Mouse (Mus musculus) MEL (cell line): Measurements from ENCODE around the gene Ccdc34. TPM values are rescaled to one million over a fixed set of nuclear protein-coding genes. Genes with fewer than 3 reads are reported as not detected.

ENCODE experiments used
- DNase-seq: peaks from one replicate; pipeline ENCODE4 v3.0.0; 2011; ENCODE audit warnings: low read depth, low spot score
- H3K27ac ChIP-seq: 2 replicates; pipeline ENCODE4 v1.5.1; 2012; ENCODE audit warnings: low read depth, mild to moderate bottlenecking, control low read depth, low read length, moderate library complexity; ENCODE audit not compliant: control insufficient read depth
- H3K27me3 ChIP-seq, 2 experiments: fragments of 150-350 bp in 1 of 2; sonication (generic) in 1 of 2; 2 replicates each; pipeline ENCODE4 v1.6.1; 2012; ENCODE audit warnings: low read length in 2 of 2, mild to moderate bottlenecking in 2 of 2, improper control_type of control experiment in 1 of 2, moderate library complexity in 1 of 2; ENCODE audit not compliant: insufficient read depth in 2 of 2, control insufficient read depth in 1 of 2
- H3K36me3 ChIP-seq, 2 experiments: 2 replicates each; pipeline ENCODE4 v1.6.1; 2012 to 2014; ENCODE audit warnings: low read length in 2 of 2, improper control_type of control experiment in 1 of 2, inconsistent platforms in 1 of 2, mild to moderate bottlenecking in 1 of 2; ENCODE audit not compliant: insufficient read depth in 2 of 2, control insufficient read depth in 1 of 2
- H3K4me1 ChIP-seq, 2 experiments: fragments of 150-350 bp in 1 of 2; sonication (generic) in 1 of 2; 2 replicates each; pipeline ENCODE4 v1.6.1; 2012; ENCODE audit warnings: low read length in 2 of 2, improper control_type of control experiment in 1 of 2, mild to moderate bottlenecking in 1 of 2; ENCODE audit not compliant: insufficient read depth in 2 of 2, control insufficient read depth in 1 of 2
- H3K4me3 ChIP-seq, 2 experiments: fragments of 150-350 bp in 1 of 2; sonication (generic) in 1 of 2; 2 replicates each; pipeline ENCODE4 v1.5.1; 2012; ENCODE audit warnings: low read depth in 2 of 2, low read length in 2 of 2, mild to moderate bottlenecking in 2 of 2, moderate library complexity in 2 of 2, control low read depth in 1 of 2, improper control_type of control experiment in 1 of 2; ENCODE audit not compliant: control insufficient read depth in 1 of 2, insufficient read depth in 1 of 2
- H3K79me2 ChIP-seq: 2 replicates; pipeline ENCODE4 v1.6.1; 2012; ENCODE audit warnings: mild to moderate bottlenecking, low read length, moderate library complexity; ENCODE audit not compliant: control insufficient read depth, poor library complexity, insufficient read depth
- H3K9ac ChIP-seq: 2 replicates; pipeline ENCODE4 v1.6.1; 2012; ENCODE audit warnings: low read depth, mild to moderate bottlenecking, control low read depth, low read length, moderate library complexity; ENCODE audit not compliant: control insufficient read depth, poor library complexity, severe bottlenecking
- H3K9me3 ChIP-seq: fragments of 150-350 bp; sonication (generic); replicated peaks from 2 replicates; pipeline ENCODE4 v1.6.1; 2012; ENCODE audit warnings: mild to moderate bottlenecking, low read length, improper control_type of control experiment, moderate library complexity; ENCODE audit not compliant: insufficient read depth
- CHD1 ChIP-seq: IDR thresholded peaks from 2 replicates; pipeline ENCODE4 v1.6.1; 2012; ENCODE audit warnings: low read depth, mild to moderate bottlenecking, inconsistent platforms, low read length, improper control_type of control experiment
- CHD2 ChIP-seq: IDR thresholded peaks from 2 replicates; pipeline ENCODE4 v1.6.1; 2011; ENCODE audit warnings: low read length, improper control_type of control experiment
- CTCF ChIP-seq, 3 experiments: IDR thresholded peaks in 2 of 3; conservative IDR thresholded peaks in 1 of 3; 2 replicates each; pipeline ENCODE4 v1.5.1; 2011 to 2012; ENCODE audit warnings: low read length in 3 of 3, low read depth in 2 of 3, mild to moderate bottlenecking in 2 of 3, improper control_type of control experiment in 1 of 3, inconsistent platforms in 1 of 3, mixed read lengths in 1 of 3, moderate library complexity in 1 of 3; ENCODE audit not compliant: control insufficient read depth in 1 of 3, insufficient read depth in 1 of 3, poor library complexity in 1 of 3, severe bottlenecking in 1 of 3
- ETS1 ChIP-seq: IDR thresholded peaks from 2 replicates; pipeline ENCODE4 v1.6.1; 2012; ENCODE audit warnings: low read depth, mild to moderate bottlenecking, inconsistent platforms, low read length, improper control_type of control experiment, moderate library complexity
- GABPA ChIP-seq: IDR thresholded peaks from 2 replicates; pipeline ENCODE4 v1.6.1; 2012; ENCODE audit warnings: low read depth, mild to moderate bottlenecking, inconsistent platforms, low read length, improper control_type of control experiment, moderate library complexity
- GATA1 ChIP-seq: IDR thresholded peaks from 2 replicates; pipeline ENCODE4 v1.6.1; 2011; ENCODE audit warnings: low read depth, low read length, improper control_type of control experiment
- KAT2A ChIP-seq: conservative IDR thresholded peaks from 2 replicates; pipeline ENCODE4 v1.6.1; 2012; ENCODE audit warnings: low read depth, low read length, improper control_type of control experiment, inconsistent platforms
- MAFK ChIP-seq: IDR thresholded peaks from 2 replicates; pipeline ENCODE4 v1.6.1; 2011; ENCODE audit warnings: low read depth, mild to moderate bottlenecking, low read length, improper control_type of control experiment, borderline replicate concordance
- MXI1 ChIP-seq: IDR thresholded peaks from 2 replicates; pipeline ENCODE4 v1.6.1; 2011; ENCODE audit warnings: mild to moderate bottlenecking, low read depth, low read length, improper control_type of control experiment
- MYB ChIP-seq: IDR thresholded peaks from 2 replicates; pipeline ENCODE4 v1.6.1; 2011; ENCODE audit warnings: mild to moderate bottlenecking, low read depth, low read length, improper control_type of control experiment
- POLR2A ChIP-seq, 2 experiments: IDR thresholded peaks; 2 replicates each; pipeline ENCODE4 v1.6.1; 2011 to 2012; ENCODE audit warnings: low read length in 2 of 2, mild to moderate bottlenecking in 2 of 2, control low read depth in 1 of 2, improper control_type of control experiment in 1 of 2, low read depth in 1 of 2, moderate library complexity in 1 of 2; ENCODE audit not compliant: control insufficient read depth in 1 of 2, insufficient read depth in 1 of 2, poor library complexity in 1 of 2
- POLR2AphosphoS2 ChIP-seq: IDR thresholded peaks from 2 replicates; pipeline ENCODE4 v1.6.1; 2011; ENCODE audit warnings: low read length, improper control_type of control experiment
- POLR2AphosphoS5 ChIP-seq: IDR thresholded peaks from 2 replicates; pipeline ENCODE4 v1.6.1; 2012; ENCODE audit warnings: low read depth, borderline replicate concordance, mild to moderate bottlenecking, inconsistent platforms, low read length, moderate library complexity, mixed read lengths
- RCOR1 ChIP-seq: IDR thresholded peaks from 2 replicates; pipeline ENCODE4 v1.6.1; 2012; ENCODE audit warnings: low read depth, mild to moderate bottlenecking, inconsistent platforms, low read length, improper control_type of control experiment
- TCF12 ChIP-seq: IDR thresholded peaks from 2 replicates; pipeline ENCODE4 v1.6.1; 2014; ENCODE audit warnings: low read depth, mild to moderate bottlenecking, inconsistent platforms, low read length, improper control_type of control experiment, moderate library complexity
- UBTF ChIP-seq: IDR thresholded peaks from 2 replicates; pipeline ENCODE4 v1.6.1; 2012; ENCODE audit warnings: low read depth, mild to moderate bottlenecking, inconsistent platforms, low read length, improper control_type of control experiment, moderate library complexity, borderline replicate concordance; ENCODE audit not compliant: insufficient read depth
- USF1 ChIP-seq: IDR thresholded peaks from 2 replicates; pipeline ENCODE4 v1.6.1; 2014; ENCODE audit warnings: low read depth, mild to moderate bottlenecking, inconsistent platforms, low read length, improper control_type of control experiment, moderate library complexity
- polyA plus RNA-seq, 2 experiments: library from polyadenylated mRNA; stranded (reverse) in 1 of 2; unstranded in 1 of 2; fragments of >175 nt in 1 of 2; fragments of >200 nt in 1 of 2; gene quantifications; 2 replicates each; pipeline versions ENCODE4 v1.2.1 to v1.2.4; 2012; ENCODE audit warnings: low replicate concordance in 2 of 2, low read depth in 1 of 2; ENCODE audit not compliant: insufficient read length in 2 of 2, insufficient read depth in 1 of 2, missing spikeins in 1 of 2
- total RNA-seq: library from RNA; depleted of rRNA; stranded (reverse); fragments of 300-350 nt; gene quantifications from 2 replicates; pipeline ENCODE4 v1.2.3, GENCODE M21; 2012

Ccdc34 gene
- total and polyA plus RNA-seq, 3 experiments: 14.1 to 39.0 TPM; not detected in 1

DNA sequence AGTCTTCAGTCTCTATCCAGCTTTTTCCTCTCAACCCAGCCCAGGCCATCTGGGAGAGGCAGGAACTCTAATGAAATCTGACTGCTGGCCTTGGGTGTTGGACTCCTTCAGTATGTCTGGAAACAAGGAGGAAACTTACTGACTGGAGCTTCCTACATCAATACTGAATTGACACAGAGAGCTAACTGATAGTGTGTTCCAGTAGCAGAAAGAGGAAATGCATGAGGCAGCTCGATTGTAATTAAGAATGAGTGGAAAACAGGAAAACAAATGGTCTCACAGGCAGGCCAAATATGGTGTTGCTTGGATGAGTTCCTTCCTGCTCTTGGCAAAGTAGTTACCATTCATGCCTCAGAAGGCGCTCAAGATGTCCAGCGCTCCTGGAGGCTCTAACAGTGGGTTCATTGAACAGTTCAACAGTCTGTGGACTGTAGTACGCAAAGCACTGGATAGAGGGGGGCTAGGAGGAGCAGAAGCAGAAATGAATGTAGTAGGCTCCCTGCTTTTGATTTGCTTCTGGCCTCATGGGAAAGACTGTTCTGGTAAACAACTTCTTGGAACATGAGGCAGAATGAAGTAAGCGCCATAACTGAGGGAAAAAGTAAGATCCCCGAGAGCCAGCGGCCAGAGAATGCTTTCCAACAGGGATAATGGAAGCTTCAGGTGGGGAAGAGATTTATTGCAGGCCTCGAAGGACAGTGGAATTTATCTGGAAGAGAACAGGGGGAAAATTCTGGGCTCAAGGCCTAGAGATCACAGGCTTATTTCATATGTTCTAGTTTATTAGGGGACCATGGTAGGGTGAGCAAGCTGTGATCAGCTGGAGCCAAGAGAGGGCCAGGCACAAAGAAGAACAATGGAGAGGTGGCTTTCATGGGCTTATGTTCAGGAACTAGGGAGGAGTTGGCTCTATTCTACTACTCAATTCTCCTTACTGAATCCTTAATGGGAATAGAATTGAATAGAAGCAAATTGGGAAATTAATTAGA lies 193.2 kb downstream of the Ccdc34 start:
- H3K79me2 ChIP-seq: no peaks in the 10 kb centered on the region
- H3K27ac ChIP-seq: no peak overlapping the region
- H3K9me3 ChIP-seq: no peaks in the 10 kb centered on the region
- no peaks in the 10 kb centered on the region; a peak in 3 of 4 replicates for H3K27me3 ChIP-seq
- TF ChIP-seq POLR2AphosphoS5 (no peak), ETS1 (no peak), POLR2A (IDR thresholded peaks at IDR 0.05; ENCODE audit: control insufficient read depth in 1 of 2, insufficient read depth in 1 of 2, low read depth in 1 of 2, low read length in 2 of 2, poor library complexity in 1 of 2) (no peak)
- TF ChIP-seq, all 39 proteins: peak for 0
- DNase-seq: no peak
- H3K9ac ChIP-seq: no peak overlapping the region
- H3K36me3 ChIP-seq: no peaks in the 10 kb centered on the region
- no peaks in the 10 kb centered on the region for H3K4me1 ChIP-seq
- H3K4me3 ChIP-seq: no peak overlapping the region

- Histone ChIP-seq H3K9ac (no peak overlapping the region), H3K27me3 (no peaks in the 10 kb centered on the region; a peak in 2 of 4 replicates), H3K27ac (no peak overlapping the region), H3K4me1 (no peaks in the 10 kb centered on the region), H3K4me3 (no peak overlapping the region), H3K9me3 (no peaks in the 10 kb centered on the region), H3K36me3 (no peaks in the 10 kb centered on the region), H3K79me2 (no peaks in the 10 kb centered on the region)
- DNase-seq: no peak
- TF ChIP-seq CHD2 (no peak), MYB (no peak), GABPA (no peak), RCOR1 (no peak), USF1 (no peak), MXI1 (no peak), TCF12 (no peak), KAT2A (no peak), MAFK (no peak)
Observed at GRCm38 (mm10) chr2:110214278-110214677, 196.7 kb downstream of the Ccdc34 start.

GRCm38 (mm10) chr2:110214991-110215684 lies 197.5 kb downstream of the Ccdc34 start:
- Histone ChIP-seq H3K36me3 (no peaks in the 10 kb centered on the region), H3K4me1 (no peaks in the 10 kb centered on the region), H3K27me3 (no peaks in the 10 kb centered on the region; a peak in 2 of 4 replicates), H3K9me3 (no peaks in the 10 kb centered on the region), H3K79me2 (no peaks in the 10 kb centered on the region), H3K27ac (no peak overlapping the region), H3K9ac (no peak overlapping the region), H3K4me3 (no peak overlapping the region)
- TF ChIP-seq UBTF (no peak), CTCF (IDR thresholded peaks at IDR 0.05 in 2 of 3, conservative IDR thresholded peaks at IDR 0.05 in 1 of 3; ENCODE audit: control insufficient read depth in 1 of 3, insufficient read depth in 1 of 3, low read depth in 2 of 3, low read length in 3 of 3, poor library complexity in 1 of 3, severe bottlenecking in 1 of 3) (no peak), POLR2AphosphoS2 (no peak), CHD1 (no peak), GATA1 (no peak)
- DNase-seq: no peak
